Mouse (Mus musculus): ENCODE data around the gene Lnpk. TPM values are rescaled to one million over a fixed set of nuclear protein-coding genes. Genes with fewer than 3 reads are reported as not detected.

Lnpk gene
- total RNA-seq (2021): 12.8 and 13.5 TPM in 2 replicates
- long read RNA-seq, experiment 1, transcript Lnpk-201 (13 exons, 3,195 nt): major isoform, 6 of 10 reads
- long read RNA-seq, experiment 1, partial matches to known transcripts: 1 of 10 reads
- long read RNA-seq, experiment 1, other reads (novel, unspliced or antisense): 2 of 10 reads
- long read RNA-seq, experiment 2, transcript Lnpk-201 (13 exons, 3,195 nt): major isoform, 7 of 9 reads
- long read RNA-seq, experiment 2, partial matches to known transcripts: 0 of 9 reads
- long read RNA-seq, experiment 2, other reads (novel, unspliced or antisense): 0 of 9 reads

GRCm38 (mm10) chr2:74578843-74579489 is at the start of gene Lnpk:
Gene Lnpk (minus strand): TSS chr2:74579435.
- DNase-seq: peak; percentile 96

- DNase-seq: no peak
These were observed 41.1 kb upstream of the Lnpk start for GRCm38 (mm10) chr2:74620368-74620767.

GRCm38 (mm10) chr2:74619676-74620246 is 40.5 kb upstream of the Lnpk start:
- DNase-seq: no peak

GRCm38 (mm10) chr2:74617706-74618105 is 38.5 kb upstream of the Lnpk start:
- DNase-seq: no peak

- no peak for DNase-seq
These were observed 32.2 kb upstream of the Lnpk start for GRCm38 (mm10) chr2:74611406-74611805.

GRCm38 (mm10) chr2:74609350-74609749 is 30.1 kb upstream of the Lnpk start:
- no peak for DNase-seq

- no peak for DNase-seq
These were observed 27.0 kb upstream of the Lnpk start for GRCm38 (mm10) chr2:74606087-74606760.

- DNase-seq: no peak
These were observed 24.8 kb upstream of the Lnpk start for GRCm38 (mm10) chr2:74604011-74604410.

- DNase-seq: no peak
These were observed 23.2 kb upstream of the Lnpk start for GRCm38 (mm10) chr2:74602483-74602882.

GRCm38 (mm10) chr2:74597169-74597568 is 17.9 kb upstream of the Lnpk start:
- no peak for DNase-seq

GRCm38 (mm10) chr2:74596094-74596493 is 16.9 kb upstream of the Lnpk start:
- no peak for DNase-seq

GRCm38 (mm10) chr2:74578146-74578842 is 941 bp downstream of the Lnpk start:
- peak; percentile 41 for DNase-seq

GRCm38 (mm10) chr2:74570390-74570789 is 8.8 kb downstream of the Lnpk start:
- no peak for DNase-seq

- no peak for DNase-seq
These were observed 19.4 kb downstream of the Lnpk start for GRCm38 (mm10) chr2:74559822-74560221.

GRCm38 (mm10) chr2:74559092-74559491 is 20.1 kb downstream of the Lnpk start:
- DNase-seq: no peak

- no peak for DNase-seq
These were observed 21.8 kb downstream of the Lnpk start for GRCm38 (mm10) chr2:74557451-74557850.

- DNase-seq: no peak
These were observed 27.3 kb downstream of the Lnpk start for GRCm38 (mm10) chr2:74551929-74552328.

- no peak for DNase-seq
These were observed 30.9 kb downstream of the Lnpk start for GRCm38 (mm10) chr2:74548306-74548705.

GRCm38 (mm10) chr2:74508302-74508701 is 70.9 kb downstream of the Lnpk start:
- no peak for DNase-seq

- no peak for DNase-seq
These were observed 72.8 kb downstream of the Lnpk start for GRCm38 (mm10) chr2:74506439-74506838.

GRCm38 (mm10) chr2:74500307-74500706 is 78.9 kb downstream of the Lnpk start:
- peak; percentile 17 for DNase-seq

- DNase-seq: no peak
These were observed 81.4 kb downstream of the Lnpk start for GRCm38 (mm10) chr2:74497851-74498250.

Measured in adrenal gland, postnatal 14 days (tissue).